Mouse (Mus musculus): ENCODE results near the gene Ric1. TPM values are rescaled to one million over a fixed set of nuclear protein-coding genes. Genes with fewer than 3 reads are reported as not detected.
"Not testable (repeated sequence)": the region's sequence is repeated elsewhere in the genome, so short reads cannot be mapped to it uniquely, and the experiment has no call there.

Ric1 gene
- polyA plus RNA-seq, 2 experiments from 2014 or later: 8.6 to 13.1 TPM

DNA sequence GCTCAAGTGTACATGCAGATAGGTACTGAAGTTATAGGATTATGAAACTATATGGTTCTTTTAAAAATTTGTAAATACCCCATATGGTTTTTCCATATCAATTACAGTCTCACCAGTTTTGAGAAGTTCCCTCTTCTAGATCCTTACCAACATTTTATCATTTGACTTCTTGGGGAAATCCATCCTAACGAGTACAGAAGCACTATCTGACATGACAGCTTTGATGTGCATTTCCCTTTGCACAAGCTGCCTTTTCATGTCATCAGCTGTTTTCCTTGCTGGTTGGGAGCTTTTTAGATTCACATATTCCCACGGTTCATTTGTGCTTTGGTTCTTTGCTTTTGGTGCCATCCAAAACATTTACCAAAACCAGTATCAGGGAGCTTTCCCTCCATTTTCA lies 6.5 kb downstream of the Ric1 start:
- ATAC-seq: no peak

DNA sequence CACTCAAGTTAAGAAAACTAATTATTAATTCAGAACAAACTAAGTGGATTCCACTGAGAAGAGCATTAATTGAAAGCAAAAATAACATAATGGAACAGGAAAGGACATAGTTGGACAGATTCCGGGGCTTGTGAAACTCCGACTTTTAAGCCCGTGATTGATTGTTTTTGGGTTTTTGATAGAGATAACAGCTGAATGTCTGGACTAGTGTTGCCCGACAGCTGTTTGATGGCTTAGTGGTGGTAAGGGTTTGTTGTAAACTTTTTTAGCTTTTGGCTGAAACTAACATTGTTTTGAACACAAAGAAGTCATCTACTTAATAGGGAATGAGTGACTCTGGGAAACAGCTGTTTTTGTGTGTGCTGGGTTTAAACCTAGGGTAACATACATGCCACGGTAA lies 11.9 kb downstream of the Ric1 start:
- no peak for ATAC-seq

- no peak for ATAC-seq
Observed at GRCm38 (mm10) chr19:29542256-29542970, 20.3 kb downstream of the Ric1 start.

GRCm38 (mm10) chr19:29544026-29544425 lies 21.9 kb downstream of the Ric1 start:
- no peak for ATAC-seq

GRCm38 (mm10) chr19:29550618-29551017 lies 28.5 kb downstream of the Ric1 start:
- no peak for ATAC-seq

DNA sequence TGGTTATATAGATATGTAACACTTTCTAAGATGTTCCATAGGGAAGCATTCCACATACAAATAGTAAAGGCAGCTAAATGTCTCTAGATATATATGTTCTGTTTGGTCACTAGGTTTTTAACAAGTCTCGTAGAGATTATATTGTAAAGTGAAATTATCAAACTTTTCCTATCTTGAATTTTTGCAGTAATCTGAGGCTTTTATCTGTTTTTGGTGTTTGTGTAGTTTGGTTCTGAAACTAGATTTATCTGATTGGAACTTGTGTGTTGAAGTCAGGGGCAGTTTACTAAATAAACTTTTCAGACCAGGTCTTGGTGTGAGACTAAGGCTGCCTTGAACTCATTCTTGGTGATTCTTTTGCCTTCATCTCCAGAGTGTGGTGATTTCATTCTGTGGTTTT lies 29.0 kb downstream of the Ric1 start:
- no peak for ATAC-seq

- ATAC-seq: not testable (repeated sequence)
Observed at GRCm38 (mm10) chr19:29551980-29552379, 29.9 kb downstream of the Ric1 start.

DNA sequence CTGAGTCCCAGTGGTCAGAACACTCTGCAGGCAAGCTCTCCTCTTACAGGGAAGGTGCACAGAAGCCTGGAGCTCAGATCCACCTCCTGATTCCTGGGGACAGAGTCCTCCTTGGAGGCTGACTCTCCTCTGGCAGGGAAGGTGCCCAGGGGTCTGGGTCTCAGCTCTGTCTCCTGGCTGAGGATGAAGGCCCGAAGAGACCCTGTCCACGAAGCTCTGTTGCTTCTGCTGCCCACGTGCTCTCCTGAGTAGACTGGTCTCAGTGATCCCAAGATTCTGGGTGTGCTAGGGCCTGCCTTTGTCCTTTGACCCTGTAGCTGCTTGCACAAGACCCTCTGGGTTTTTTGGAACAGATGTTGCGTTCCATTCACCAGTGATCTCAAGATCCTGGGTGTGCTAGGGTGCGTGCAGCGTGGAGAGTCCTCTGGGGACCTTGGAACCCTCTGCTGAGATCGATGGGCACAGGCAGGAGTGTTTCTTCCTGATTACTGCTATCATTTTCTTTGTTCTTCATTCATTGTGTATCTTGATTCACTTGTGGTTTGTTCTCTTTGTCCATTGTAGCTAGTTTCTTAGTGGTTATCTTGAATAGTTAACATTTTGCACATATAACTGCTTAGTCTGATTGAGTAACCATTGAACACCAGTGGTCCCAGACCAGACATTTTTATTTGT lies 35.2 kb downstream of the Ric1 start:
- ATAC-seq: not testable (repeated sequence)

DNA sequence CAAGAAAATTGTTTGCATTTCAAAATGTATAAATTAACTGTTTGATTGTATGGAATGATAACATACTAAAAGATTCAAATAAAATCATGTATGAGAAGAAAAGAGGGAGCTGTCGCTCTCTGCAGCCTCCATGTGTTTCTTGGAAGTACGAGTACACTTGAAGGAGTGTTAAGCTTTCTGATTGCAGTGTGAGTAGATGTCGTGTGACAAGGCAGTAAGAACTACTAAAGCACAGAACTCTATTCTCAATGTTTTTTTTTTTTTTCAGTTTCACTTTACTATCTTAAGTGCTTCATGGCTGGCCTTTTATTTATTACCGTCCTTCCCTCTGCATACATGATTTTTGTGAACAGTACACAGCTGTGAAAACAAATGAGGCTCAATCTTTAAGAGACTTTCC lies 40.1 kb downstream of the Ric1 start:
- no peak for ATAC-seq

- no peak for ATAC-seq
Observed at GRCm38 (mm10) chr19:29562603-29563002, 40.5 kb downstream of the Ric1 start.

GRCm38 (mm10) chr19:29563258-29563779 lies 41.2 kb downstream of the Ric1 start:
- no peak for ATAC-seq

DNA sequence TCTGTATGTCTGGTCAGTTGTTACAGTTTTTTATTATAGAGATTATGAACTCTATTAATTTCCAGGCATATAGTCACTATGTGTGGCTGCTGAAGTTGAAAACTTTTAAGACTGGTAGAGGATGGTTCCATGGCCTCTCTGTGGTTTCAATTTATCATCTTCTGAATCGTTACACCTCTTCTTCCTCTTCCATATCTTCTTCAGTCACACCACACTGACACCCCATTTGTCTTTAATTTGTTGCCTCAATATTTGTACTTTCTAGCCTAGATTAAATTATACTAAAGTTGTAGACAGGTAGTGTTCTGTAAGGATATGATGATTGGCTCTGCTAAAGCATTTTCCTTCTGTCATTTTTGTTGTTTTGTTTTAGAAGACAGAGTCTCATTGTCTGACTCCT lies 44.4 kb downstream of the Ric1 start:
- ATAC-seq: no peak

DNA sequence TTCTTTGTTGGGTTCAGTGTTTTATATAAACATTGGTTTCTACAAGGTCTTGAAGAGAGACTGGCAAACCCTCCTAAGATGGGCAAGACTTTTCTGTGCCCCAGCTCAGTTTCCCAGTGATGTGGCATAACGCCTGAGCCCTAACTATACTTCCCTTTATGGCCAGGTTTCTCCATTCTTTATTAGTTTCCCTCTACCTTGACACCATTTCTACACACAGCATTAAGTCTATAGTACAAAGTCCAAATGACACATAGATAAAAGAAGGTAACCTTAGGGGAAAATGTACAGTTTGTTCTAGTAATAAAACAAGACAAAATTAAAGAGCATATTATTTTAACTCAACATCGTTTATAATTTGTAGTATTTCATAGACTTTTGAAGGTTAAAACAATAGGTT lies 60.4 kb downstream of the Ric1 start:
- ATAC-seq: no peak

DNA sequence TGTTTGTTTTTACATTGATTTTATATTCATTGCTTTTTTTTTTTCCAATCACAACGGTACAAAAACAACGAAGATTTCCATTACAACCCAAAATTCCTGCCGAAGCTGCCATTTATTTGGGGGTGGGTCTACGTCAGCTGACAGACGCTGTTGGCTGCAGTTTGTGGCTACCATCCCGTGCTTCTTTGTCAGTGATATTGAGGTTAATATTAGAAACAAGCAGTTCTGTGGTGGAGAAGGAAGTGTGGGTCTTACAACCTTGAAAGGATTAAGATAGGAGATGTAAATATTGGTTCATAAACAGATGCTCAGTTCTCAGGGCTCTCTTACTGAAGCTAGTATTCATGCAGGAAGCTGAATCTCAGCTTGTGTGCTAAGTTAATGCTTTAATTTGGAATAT lies 61.7 kb downstream of the Ric1 start:
- ATAC-seq: no peak

DNA sequence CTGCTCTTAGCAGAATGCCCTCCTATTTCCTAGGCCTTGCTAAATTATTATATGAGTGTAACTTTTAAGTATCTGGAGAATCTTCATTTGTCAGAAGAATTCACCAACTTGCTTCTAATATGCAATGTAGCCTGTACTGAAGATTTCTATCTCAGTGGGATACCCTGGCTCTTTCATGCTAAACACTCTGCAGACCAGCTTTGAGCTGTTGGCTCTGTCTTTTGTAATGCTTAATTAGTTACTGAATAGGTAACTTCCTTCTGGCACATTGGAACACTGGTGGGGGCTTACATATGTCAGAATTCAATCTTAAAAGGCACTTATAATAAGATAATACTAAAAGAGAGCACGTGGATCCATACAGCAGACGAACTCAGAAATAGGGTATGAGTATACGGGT lies 71.7 kb downstream of the Ric1 start:
- not testable (repeated sequence) for ATAC-seq

DNA sequence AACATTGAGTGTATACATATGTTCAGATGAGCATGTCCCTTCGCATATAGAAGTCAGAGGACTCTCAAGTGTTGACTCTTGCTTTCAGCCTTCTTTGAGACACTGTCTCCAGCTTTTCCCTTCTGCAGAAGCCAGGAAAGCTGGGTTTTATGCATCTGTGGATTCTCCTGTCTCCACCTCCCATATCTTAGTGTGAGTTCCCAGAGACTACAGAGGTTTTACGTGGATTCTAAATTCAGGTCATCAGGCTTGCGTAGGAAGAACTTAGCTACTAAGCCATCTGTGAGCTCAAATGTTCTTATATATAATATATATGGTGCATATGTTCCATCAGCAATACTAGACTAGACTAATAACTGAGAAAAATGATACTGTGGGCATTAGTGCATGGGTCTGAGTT lies 74.2 kb downstream of the Ric1 start:
- no peak for ATAC-seq

DNA sequence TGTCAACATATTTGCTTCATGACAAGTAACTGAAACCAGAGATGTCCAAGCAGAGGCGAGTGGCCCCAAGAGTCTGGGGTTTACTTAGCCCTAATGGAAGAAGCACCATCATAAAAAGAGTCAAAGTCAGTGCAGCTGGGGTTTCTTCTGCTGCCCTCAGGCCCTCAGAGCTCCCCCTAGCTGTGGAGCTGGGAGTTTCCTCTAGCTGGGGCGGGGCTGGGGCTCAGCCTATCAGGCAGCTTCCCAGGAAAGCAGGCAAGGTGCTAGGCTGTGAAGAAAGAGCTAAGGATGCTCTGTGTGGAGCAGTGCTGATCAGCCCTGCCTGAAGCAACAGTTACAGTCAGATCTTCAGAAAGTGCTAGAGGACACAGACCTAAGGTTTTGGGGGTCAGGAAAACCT lies 74.9 kb downstream of the Ric1 start:
- ATAC-seq: no peak

DNA sequence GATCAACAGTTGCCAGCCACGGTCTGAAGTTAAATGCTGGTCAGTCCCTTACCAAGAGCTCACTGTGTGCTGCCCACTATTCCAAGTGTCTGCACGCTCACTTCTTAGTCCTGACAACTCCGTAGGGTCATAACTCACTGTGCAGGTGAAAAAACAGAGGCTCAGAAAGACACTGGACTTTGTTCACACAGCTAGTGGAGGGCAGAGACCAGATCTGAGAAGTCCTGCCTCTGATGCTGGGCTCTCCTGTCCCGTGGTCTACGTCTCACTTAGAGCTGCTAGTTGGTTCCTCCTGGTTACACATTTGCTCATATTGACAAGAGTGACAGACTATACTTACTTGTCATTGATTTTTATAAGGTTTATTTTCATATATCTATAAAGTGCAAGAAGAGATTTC lies 76.9 kb downstream of the Ric1 start:
- no peak for ATAC-seq

- ATAC-seq: no peak
Observed at GRCm38 (mm10) chr19:29603548-29604353, 81.7 kb downstream of the Ric1 start.

DNA sequence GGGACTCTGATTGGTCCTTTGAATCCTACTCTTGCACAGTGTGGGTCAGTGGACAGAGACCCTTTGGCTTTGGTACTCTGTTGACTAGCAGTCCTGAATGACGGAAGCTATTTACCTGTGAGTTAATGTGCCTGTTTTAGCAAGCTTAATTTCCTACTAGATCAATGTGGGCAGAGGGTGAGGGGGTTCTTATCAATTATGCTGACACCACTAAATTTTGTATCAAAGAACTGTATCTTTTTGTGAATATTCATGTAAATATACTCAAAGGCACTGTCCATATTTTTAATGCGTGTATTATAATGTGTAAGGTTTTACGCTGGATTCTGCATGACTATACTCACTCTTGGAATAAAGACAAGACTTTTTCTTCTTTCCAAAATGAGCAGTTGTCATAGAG lies 82.6 kb downstream of the Ric1 start:
- ATAC-seq: no peak

DNA sequence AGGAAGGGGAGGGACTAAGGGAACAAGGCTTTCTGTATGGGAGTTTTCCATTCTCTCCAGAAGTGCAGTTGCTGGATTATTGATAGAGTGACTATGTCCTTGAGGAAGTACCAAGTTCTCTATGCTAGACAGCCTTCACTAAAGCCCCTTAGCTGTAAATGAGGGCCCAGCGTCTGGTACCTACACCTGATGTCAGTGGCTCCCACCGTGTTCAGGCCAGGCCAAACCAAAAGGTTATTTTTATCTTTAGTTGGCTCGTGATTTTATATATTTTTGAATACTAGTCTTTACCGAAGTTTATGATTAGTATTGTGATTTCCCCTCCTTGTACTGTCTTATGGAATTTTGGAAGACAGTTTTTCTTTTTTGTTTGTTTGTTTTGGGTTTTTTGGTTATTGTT lies 85.4 kb downstream of the Ric1 start:
- ATAC-seq: no peak

DNA sequence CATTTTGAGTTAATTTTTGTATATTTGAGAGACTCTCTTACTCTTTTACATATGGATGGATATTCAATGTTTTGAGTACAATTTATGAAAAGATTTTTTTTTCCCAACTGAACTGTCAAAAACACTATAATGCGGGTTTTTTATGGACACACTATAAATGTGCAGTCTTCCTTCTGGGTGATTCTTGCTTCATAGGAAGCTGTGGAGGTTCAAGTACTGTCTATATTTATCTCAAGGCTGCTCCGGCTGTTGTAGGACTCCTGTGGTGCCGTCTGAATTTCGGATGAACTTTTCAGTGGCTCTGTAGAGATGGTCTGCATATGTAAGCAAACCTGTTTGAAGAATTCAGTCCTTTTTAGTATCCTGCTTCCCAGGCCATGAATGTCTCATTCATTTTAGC lies 86.1 kb downstream of the Ric1 start:
- ATAC-seq: no peak

- no peak for ATAC-seq
Observed at GRCm38 (mm10) chr19:29610907-29611306, 88.8 kb downstream of the Ric1 start.

- no peak for ATAC-seq
Observed at GRCm38 (mm10) chr19:29612102-29612501, 90.0 kb downstream of the Ric1 start.

All from activated CD4-positive, CD25-positive, alpha-beta regulatory T cell, adult 4 months (primary cell).